Mouse (Mus musculus) liver, embryonic 14.5 days (tissue): ENCODE results near the gene Nrp2. TPM values are rescaled to one million over a fixed set of nuclear protein-coding genes. Genes with fewer than 3 reads are reported as not detected.

Experiments
- ATAC-seq: fragments of 200-750 bp; cut with Nextera tagmentation; 2 replicates; pipeline ENCODE4 v1.8.0; 2017; ENCODE audit warnings: moderate number of reproducible peaks, mild to moderate bottlenecking, moderate library complexity; ENCODE audit not compliant: insufficient read depth
- DNase-seq, 3 experiments: peaks; one replicate each; pipeline ENCODE4 v3.0.0-alpha.2; 2012 to 2013; ENCODE audit warnings: low read depth in 3 of 3, low spot score in 3 of 3
- H3K27ac ChIP-seq: fragments of 300-500 bp; sonication (generic); 2 replicates; pipeline ENCODE4 v1.5.1; 2014; ENCODE audit warnings: moderate library complexity, mild to moderate bottlenecking, control low read depth, inconsistent platforms
- H3K27me3 ChIP-seq: fragments of 300-500 bp; sonication (generic); 2 replicates; pipeline ENCODE4 v1.6.1; 2014; ENCODE audit warnings: mild to moderate bottlenecking, low read length, moderate library complexity; ENCODE audit not compliant: control insufficient read depth, insufficient read depth
- H3K36me3 ChIP-seq: fragments of 300-500 bp; sonication (generic); replicated peaks from 2 replicates; pipeline ENCODE4 v1.6.1; 2014; ENCODE audit warnings: low read depth; ENCODE audit not compliant: control insufficient read depth, insufficient read depth
- H3K4me1 ChIP-seq, 2 experiments: fragments of 200-500 bp in 1 of 2; fragments of 300-500 bp in 1 of 2; sonication (generic) in 1 of 2; replicated peaks; 2 replicates each; pipeline ENCODE4 v1.6.1; 2012 to 2014; ENCODE audit warnings: antibody characterized with exemption in 1 of 2, inconsistent platforms in 1 of 2, low read length in 1 of 2; ENCODE audit not compliant: control insufficient read depth in 2 of 2, insufficient read depth in 2 of 2
- H3K4me2 ChIP-seq: fragments of 300-500 bp; sonication (generic); 2 replicates; pipeline ENCODE4 v1.6.1; 2014; ENCODE audit warnings: low read depth, mild to moderate bottlenecking, control low read depth, moderate library complexity
- H3K4me3 ChIP-seq, 2 experiments: fragments of 200-500 bp in 1 of 2; fragments of 300-500 bp in 1 of 2; sonication (generic) in 1 of 2; 2 replicates each; pipeline ENCODE4 v1.5.1; 2012 to 2014; ENCODE audit warnings: low read depth in 2 of 2, low read length in 2 of 2, mild to moderate bottlenecking in 2 of 2, control low read depth in 1 of 2, inconsistent platforms in 1 of 2, moderate library complexity in 1 of 2; ENCODE audit not compliant: insufficient read depth in 1 of 2
- H3K9ac ChIP-seq: fragments of 300-500 bp; sonication (generic); replicated peaks from 2 replicates; pipeline ENCODE4 v1.6.1; 2014; ENCODE audit warnings: mild to moderate bottlenecking, control low read depth, moderate library complexity
- H3K9me3 ChIP-seq: fragments of 300-500 bp; sonication (generic); 2 replicates; pipeline ENCODE4 v1.6.1; 2016; ENCODE audit warnings: low read length, mixed read lengths; ENCODE audit not compliant: control insufficient read depth
- CTCF ChIP-seq: IDR thresholded peaks from 2 replicates; pipeline ENCODE4 v1.5.1; 2016; ENCODE audit warnings: antibody characterized with exemption, low read depth, control low read depth
- EP300 ChIP-seq: IDR thresholded peaks from 2 replicates; pipeline ENCODE4 v1.6.1; 2016; ENCODE audit warnings: antibody characterized with exemption, low read depth
- WGBS: fragments of 180-500 bp; shearing (Covaris S2); extraction: QIAGEN DNeasy Blood & Tissue Kit; methylation state at CpG from one replicate; pipeline ENCODE4 v1.1.7; 2014; ENCODE audit not compliant: insufficient replicate concordance; 5-methylcytosine and 5-hydroxymethylcytosine counted together
- polyA plus RNA-seq, 2 experiments: library from polyadenylated mRNA; depleted of rRNA in 1 of 2; stranded (reverse) in 1 of 2; unstranded in 1 of 2; fragments of >200 nt; fragmentation: Nextera tagmentation in 1 of 2; extraction: Ambion mirVana in 1 of 2; gene quantifications; 2 replicates each; pipeline versions ENCODE4 v1.2.1 to v1.2.3; 2012 to 2014

Nrp2 gene
- polyA plus RNA-seq, 2 experiments: 0.32 to 0.76 TPM

GRCm38 (mm10) chr1:62717552-62718236 lies 14.6 kb downstream of the Nrp2 start:
- Histone ChIP-seq H3K9ac (no peak overlapping the region), H3K4me2 (no peak overlapping the region), H3K27ac (no peak overlapping the region), H3K9me3 (no peaks in the 10 kb centered on the region), H3K27me3 (no peaks in the 10 kb centered on the region), H3K36me3 (no peaks in the 10 kb centered on the region), H3K4me1 (no peaks in the 10 kb centered on the region), H3K4me3 (no peak overlapping the region)
- 61% methylated on average over 13 of the region's 13 CpGs for WGBS
- DNase-seq (no peak), ATAC-seq (no peak)
- 0 out of 2 replicates have a peak, but pooled peaks have one; percentile 12 for TF ChIP-seq CTCF
- TF ChIP-seq EP300: no peak

- no peak for TF ChIP-seq EP300
- TF ChIP-seq CTCF: no peak
- no peaks in the 10 kb centered on the region for H3K9me3 ChIP-seq
- no peak overlapping the region for H3K9ac ChIP-seq
- DNase-seq: no peak
- H3K27me3 ChIP-seq: no peaks in the 10 kb centered on the region
- no peak overlapping the region for H3K4me2 ChIP-seq
- H3K27ac ChIP-seq: no peak overlapping the region
- 25% methylated on average over 5 of the region's 5 CpGs for whole genome bisulfite sequencing
- H3K36me3 ChIP-seq: no peaks in the 10 kb centered on the region
- H3K4me1 ChIP-seq: no peaks in the 10 kb centered on the region
- ATAC-seq: no peak
- no peak overlapping the region for H3K4me3 ChIP-seq
These were observed 15.1 kb downstream of the Nrp2 start for GRCm38 (mm10) chr1:62718237-62718571.

DNA sequence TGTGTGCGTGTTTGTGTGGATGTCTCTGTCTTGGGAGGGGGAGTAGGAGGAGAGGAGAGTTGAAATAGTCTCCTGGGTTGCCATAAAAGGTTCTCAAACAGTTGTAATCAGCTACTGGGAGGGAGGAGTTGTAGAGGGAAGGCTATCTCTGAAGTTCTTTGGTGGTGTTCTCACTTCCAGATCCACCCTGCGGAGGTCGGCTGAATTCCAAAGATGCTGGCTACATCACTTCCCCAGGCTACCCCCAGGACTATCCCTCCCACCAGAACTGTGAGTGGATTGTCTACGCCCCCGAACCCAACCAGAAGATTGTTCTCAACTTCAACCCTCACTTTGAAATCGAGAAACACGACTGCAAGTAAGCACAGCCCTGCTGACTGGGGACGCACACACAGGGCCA lies 15.7 kb downstream of the Nrp2 start:
- Histone ChIP-seq H3K4me3 (no peak overlapping the region), H3K27me3 (no peaks in the 10 kb centered on the region), H3K27ac (no peak overlapping the region), H3K36me3 (no peaks in the 10 kb centered on the region), H3K9ac (no peak overlapping the region), H3K9me3 (no peaks in the 10 kb centered on the region), H3K4me2 (no peak overlapping the region), H3K4me1 (no peaks in the 10 kb centered on the region)
- TF ChIP-seq CTCF (no peak), EP300 (no peak)
- WGBS: 59% methylated on average over 8 of the region's 8 CpGs
- DNase-seq (no peak), ATAC-seq (no peak)

- DNase-seq: no peak
- WGBS: 61% methylated on average over 6 of the region's 6 CpGs
- no peak for ATAC-seq
- H3K27me3 ChIP-seq: no peaks in the 10 kb centered on the region
- no peak overlapping the region for H3K27ac ChIP-seq
- H3K4me2 ChIP-seq: no peak overlapping the region
- no peak overlapping the region for H3K4me3 ChIP-seq
- TF ChIP-seq CTCF: no peak
- TF ChIP-seq EP300: no peak
- no peaks in the 10 kb centered on the region for H3K9me3 ChIP-seq
- peaks cover 0 to 2% of the 10 kb centered on the region in 2 experiments; a peak in 1 of 4 replicates for H3K4me1 ChIP-seq
- no peak overlapping the region for H3K9ac ChIP-seq
- H3K36me3 ChIP-seq: no peaks in the 10 kb centered on the region
These were observed 16.7 kb downstream of the Nrp2 start for GRCm38 (mm10) chr1:62719770-62720169.

DNA sequence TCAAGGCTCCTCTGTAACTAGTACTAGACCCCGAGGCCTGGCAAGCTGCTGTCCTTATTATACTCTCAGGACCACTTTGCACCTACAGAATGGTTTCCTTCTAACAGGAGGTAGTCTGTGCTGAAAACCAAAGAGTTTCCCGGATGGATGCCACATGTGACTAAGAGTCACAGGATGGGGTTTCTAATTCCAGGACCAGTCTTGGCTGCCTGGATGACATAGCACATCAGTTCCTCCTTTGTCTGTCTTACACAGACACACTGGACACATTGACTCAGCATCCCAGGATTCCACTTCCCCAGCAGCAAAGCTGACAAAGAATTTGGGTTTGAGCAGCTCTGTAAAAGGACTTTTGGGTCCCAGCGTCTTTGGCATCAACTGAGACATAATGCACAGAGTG lies 17.1 kb downstream of the Nrp2 start:
- no peak for TF ChIP-seq EP300
- no peak for TF ChIP-seq CTCF
- WGBS: 50% methylated on average over 3 of the region's 3 CpGs
- H3K27ac ChIP-seq: no peak overlapping the region
- H3K9me3 ChIP-seq: no peaks in the 10 kb centered on the region
- no peak overlapping the region for H3K9ac ChIP-seq
- no peaks in the 10 kb centered on the region for H3K36me3 ChIP-seq
- no peak overlapping the region for H3K4me2 ChIP-seq
- ATAC-seq (no peak), DNase-seq (no peak)
- no peak overlapping the region for H3K4me3 ChIP-seq
- H3K4me1 ChIP-seq: peaks cover 0 to 6% of the 10 kb centered on the region in 2 experiments; a peak in 1 of 4 replicates
- H3K27me3 ChIP-seq: no peaks in the 10 kb centered on the region
